Mouse (Mus musculus) layer of hippocampus, adult 2 months (tissue): ENCODE measurements at regions not wholly inside any gene's neighbourhood (a gene's known extent, or its start where the extent isn't known, plus 50 kb on each side); places are given as distances from the start of the nearest gene placed in this dataset.

ENCODE experiments used
- DNase-seq, 2 experiments: peaks; one replicate each; pipeline ENCODE4 v3.0.0; 2022; ENCODE audit warnings: low spot score in 2 of 2
- H3K27ac ChIP-seq: fragments of 200-600 bp; 2 replicates; pipeline ENCODE4 v1.8.1; 2022
- H3K4me3 ChIP-seq: fragments of 200-600 bp; 2 replicates; pipeline ENCODE4 v1.8.1; 2022; ENCODE audit warnings: mild to moderate bottlenecking
- CTCF ChIP-seq: fragments of 200-600 bp; conservative IDR thresholded peaks from 2 replicates; pipeline ENCODE4 v1.8.1; 2022; ENCODE audit warnings: antibody characterized with exemption, mild to moderate bottlenecking, moderate library complexity

- no peak for DNase-seq
- Histone ChIP-seq H3K4me3 (no peak overlapping the region), H3K27ac (no peak overlapping the region)
- TF ChIP-seq CTCF, result no peak
Measured at GRCm38 (mm10) chr4:31076236-31076635, 887.7 kb upstream of the Map3k7 start.

GRCm38 (mm10) chr4:31121586-31121985, 842.3 kb upstream of the Map3k7 start:
- DNase-seq, result no peak
- no peak overlapping the region for H3K4me3 ChIP-seq
- TF ChIP-seq CTCF, result no peak
- H3K27ac ChIP-seq, result no peak overlapping the region

GRCm38 (mm10) chr4:31143166-31143565, 820.7 kb upstream of the Map3k7 start:
- H3K27ac ChIP-seq, result no peak overlapping the region
- DNase-seq, result no peak
- no peak for TF ChIP-seq CTCF
- no peak overlapping the region for H3K4me3 ChIP-seq

GRCm38 (mm10) chr4:31167431-31167830, 796.5 kb upstream of the Map3k7 start:
- no peak for TF ChIP-seq CTCF
- DNase-seq, result no peak
- no peak overlapping the region for H3K4me3 ChIP-seq
- H3K27ac ChIP-seq, result no peak overlapping the region

GRCm38 (mm10) chr4:31168357-31168756, 795.5 kb upstream of the Map3k7 start:
- Histone ChIP-seq H3K27ac (no peak overlapping the region), H3K4me3 (no peak overlapping the region)
- TF ChIP-seq CTCF, result no peak
- DNase-seq, result no peak

- no peak overlapping the region for H3K4me3 ChIP-seq
- DNase-seq, result no peak
- no peak for TF ChIP-seq CTCF
- H3K27ac ChIP-seq, result no peak overlapping the region
Measured at GRCm38 (mm10) chr4:31171190-31171589, 792.7 kb upstream of the Map3k7 start.

GRCm38 (mm10) chr4:31197852-31198251, 766.0 kb upstream of the Map3k7 start:
- Histone ChIP-seq H3K4me3 (no peak overlapping the region), H3K27ac (no peak overlapping the region)
- TF ChIP-seq CTCF, result no peak
- no peak for DNase-seq

- DNase-seq, result no peak
- Histone ChIP-seq H3K27ac (no peak overlapping the region), H3K4me3 (no peak overlapping the region)
- TF ChIP-seq CTCF, result no peak
Measured at GRCm38 (mm10) chr4:31203286-31203685, 760.6 kb upstream of the Map3k7 start.

- peak in 1 of 2 experiments; percentile 14 for DNase-seq
- Histone ChIP-seq H3K27ac (no peak overlapping the region), H3K4me3 (no peak overlapping the region)
- TF ChIP-seq CTCF, result no peak
Measured at GRCm38 (mm10) chr4:31205332-31205970, 758.4 kb upstream of the Map3k7 start.

GRCm38 (mm10) chr4:31225741-31226140, 738.2 kb upstream of the Map3k7 start:
- Histone ChIP-seq H3K27ac (no peak overlapping the region), H3K4me3 (no peak overlapping the region)
- no peak for TF ChIP-seq CTCF
- no peak for DNase-seq

GRCm38 (mm10) chr4:31268825-31269495, 694.9 kb upstream of the Map3k7 start:
- no peak for DNase-seq
- Histone ChIP-seq H3K27ac (no peak overlapping the region), H3K4me3 (no peak overlapping the region)
- TF ChIP-seq CTCF, result no peak

- no peak for TF ChIP-seq CTCF
Measured at GRCm38 (mm10) chr4:31274131-31274530, 689.8 kb upstream of the Map3k7 start.

GRCm38 (mm10) chr4:31290301-31290975, 673.5 kb upstream of the Map3k7 start:
- no peak for TF ChIP-seq CTCF
- no peak overlapping the region for H3K27ac ChIP-seq
- no peak for DNase-seq
- no peak overlapping the region for H3K4me3 ChIP-seq

More at GRCm38 (mm10) chr4:31274131-31274530, 689.8 kb upstream of the Map3k7 start:
- H3K27ac ChIP-seq, result no peak overlapping the region
- H3K4me3 ChIP-seq, result no peak overlapping the region
- DNase-seq, result no peak
